Mouse (Mus musculus) embryonic fibroblast, embryonic 13.5 days (primary cell): ENCODE results near the gene Acox3.

Experiments used
- CTCF ChIP-seq: IDR thresholded peaks from 2 replicates; pipeline ENCODE4 v1.5.1; 2011; ENCODE audit warnings: mild to moderate bottlenecking, control low read depth, low read length, moderate library complexity, borderline replicate concordance; ENCODE audit not compliant: insufficient read depth
- POLR2A ChIP-seq: IDR thresholded peaks from 2 replicates; pipeline ENCODE4 v1.6.1; 2011; ENCODE audit warnings: low read depth, mild to moderate bottlenecking, control low read depth, low read length, moderate library complexity

DNA sequence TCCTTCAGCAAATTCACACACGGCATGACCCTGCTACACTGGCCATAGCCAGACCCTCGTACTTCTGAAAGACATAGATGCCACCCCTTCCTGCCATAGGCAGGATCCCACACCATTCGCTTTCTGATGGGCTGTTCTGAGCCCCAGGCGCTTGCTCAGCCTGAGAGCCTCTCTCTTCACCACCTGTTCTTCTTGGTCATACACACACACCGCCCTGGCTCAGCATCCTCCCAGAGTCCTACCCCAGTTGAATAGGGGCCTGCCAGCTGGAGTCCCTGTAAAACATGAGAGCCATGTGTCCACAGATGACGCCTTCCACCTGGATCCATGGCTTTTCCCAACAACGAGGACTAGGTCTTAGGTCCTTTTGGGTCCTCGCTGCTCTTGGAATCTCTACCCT is 29.9 kb downstream of the Acox3 start:
- TF ChIP-seq CTCF (no peak), POLR2A (no peak)
